In genomic region chr5:30072377-30072776, GRCm38 (mm10) we compare ENCODE assay signal across 8 mouse cellular contexts. TPM values are rescaled to one million over a fixed set of nuclear protein-coding genes. Genes with fewer than 3 reads are reported as not detected.
DNase-seq lines count a peak whose midpoint lies in the region; ATAC-seq and TF ChIP-seq lines count a peak whose summit lies in the region.

No protein-coding gene starts in this region.

- H3K27ac ChIP-seq in kidney, postnatal 0 days = no peak overlapping the region
- H3K27ac ChIP-seq in embryonic facial prominence, embryonic 10.5 days (replicated peaks) = peak overlapping the region; percentile 95
- no peak overlapping the region for H3K27ac ChIP-seq in intestine, embryonic 16.5 days (ENCODE audit: low read length)
- no peak overlapping the region for H3K27ac ChIP-seq in neural tube, embryonic 14.5 days (ENCODE audit: low read depth, low read length)
- H3K27ac ChIP-seq in layer of hippocampus, adult 2 months = no peak overlapping the region

- peak overlapping the region; percentile 75; the same call in 1 of the 2 replicates for H3K9ac ChIP-seq in kidney, postnatal 0 days (ENCODE audit: low read depth, low read length)
- peak overlapping the region; percentile 88 for H3K9ac ChIP-seq in intestine, embryonic 16.5 days (ENCODE audit: low read depth, low read length)
- H3K9ac ChIP-seq in neural tube, embryonic 14.5 days (replicated peaks; ENCODE audit: low read depth, low read length) = no peak overlapping the region

- DNase-seq in kidney, postnatal 0 days (ENCODE audit: low spot score) = no peak
- DNase-seq in kidney, adult 11 months = no peak
- DNase-seq in embryonic facial prominence, embryonic 10.5 days (ENCODE audit: low spot score) = no peak
- DNase-seq in testis, postnatal 14 days (ENCODE audit: low spot score) = no peak
- DNase-seq in embryo, embryonic 11 days = no peak
- no peak for DNase-seq in layer of hippocampus, adult 2 months (ENCODE audit: low spot score in 2 of 2)

- no peaks in the 10 kb centered on the region for H3K4me1 ChIP-seq in kidney, postnatal 0 days (replicated peaks; ENCODE audit: insufficient read depth, low read length)
- H3K4me1 ChIP-seq in embryonic facial prominence, embryonic 10.5 days = peaks cover 17% of the 10 kb centered on the region
- peaks cover 12% of the 10 kb centered on the region for H3K4me1 ChIP-seq in intestine, embryonic 16.5 days (ENCODE audit: control insufficient read depth, insufficient read depth, low read length)
- 0 out of 2 replicates have a peak, but pooled peaks cover 4% of the 10 kb centered on the region for H3K4me1 ChIP-seq in neural tube, embryonic 14.5 days (ENCODE audit: control insufficient read depth, insufficient read depth, low read length)

- WGBS in kidney, postnatal 0 days = 23% methylated on average over 3 of the region's 3 CpGs
- 51% methylated on average over 3 of the region's 3 CpGs for WGBS in embryonic facial prominence, embryonic 10.5 days
- WGBS in intestine, embryonic 16.5 days = 27% methylated on average over 3 of the region's 3 CpGs
- 57% methylated on average over 3 of the region's 3 CpGs for WGBS in neural tube, embryonic 14.5 days

- no peak for ATAC-seq in kidney, postnatal 0 days (replicated peaks; ENCODE audit: low FRiP score, low read depth)
- no peak for ATAC-seq in intestine, embryonic 16.5 days
- ATAC-seq in neural tube, embryonic 14.5 days (ENCODE audit: low read depth) = no peak

- no peaks in the 10 kb centered on the region for H3K27me3 ChIP-seq in kidney, postnatal 0 days (ENCODE audit: insufficient read depth, low read length)
- H3K27me3 ChIP-seq in embryonic facial prominence, embryonic 10.5 days (replicated peaks; ENCODE audit: low read depth, poor library complexity, severe bottlenecking) = no peaks in the 10 kb centered on the region
- no peaks in the 10 kb centered on the region for H3K27me3 ChIP-seq in intestine, embryonic 16.5 days (replicated peaks; ENCODE audit: control insufficient read depth, insufficient read depth, low read length)
- H3K27me3 ChIP-seq in neural tube, embryonic 14.5 days (ENCODE audit: control insufficient read depth, insufficient read depth, low read length) = no peaks in the 10 kb centered on the region

- peaks cover 5% of the 10 kb centered on the region; the same call in 1 of the 2 replicates for H3K36me3 ChIP-seq in kidney, postnatal 0 days (ENCODE audit: insufficient read depth, low read length)
- peaks cover 44% of the 10 kb centered on the region for H3K36me3 ChIP-seq in embryonic facial prominence, embryonic 10.5 days (replicated peaks)
- peaks cover 7% of the 10 kb centered on the region; the same call in 1 of the 2 replicates for H3K36me3 ChIP-seq in intestine, embryonic 16.5 days (ENCODE audit: control insufficient read depth, insufficient read depth, low read length)
- 0 out of 2 replicates have a peak, but pooled peaks cover 4% of the 10 kb centered on the region for H3K36me3 ChIP-seq in neural tube, embryonic 14.5 days (ENCODE audit: control insufficient read depth, insufficient read depth, low read length)

- no peaks in the 10 kb centered on the region for H3K9me3 ChIP-seq in kidney, postnatal 0 days (replicated peaks; ENCODE audit: low read length)
- H3K9me3 ChIP-seq in embryonic facial prominence, embryonic 10.5 days = no peaks in the 10 kb centered on the region
- no peaks in the 10 kb centered on the region for H3K9me3 ChIP-seq in intestine, embryonic 16.5 days (ENCODE audit: control insufficient read depth, low read length)
- no peaks in the 10 kb centered on the region for H3K9me3 ChIP-seq in neural tube, embryonic 14.5 days (ENCODE audit: control insufficient read depth, low read length)

- TF ChIP-seq CTCF in kidney, postnatal 0 days (IDR thresholded peaks at IDR 0.05; ENCODE audit: low read depth) = no peak
- no peak for TF ChIP-seq CTCF in layer of hippocampus, adult 2 months (conservative IDR thresholded peaks at IDR 0.05)

- H3K4me2 ChIP-seq in kidney, postnatal 0 days (ENCODE audit: low read length) = peak overlapping the region; percentile 88
- H3K4me2 ChIP-seq in intestine, embryonic 16.5 days (ENCODE audit: low read depth, low read length) = peak overlapping the region; percentile 81
- peak overlapping the region; percentile 91; the same call in 1 of the 2 replicates for H3K4me2 ChIP-seq in neural tube, embryonic 14.5 days (ENCODE audit: low read depth, low read length)

- H3K4me3 ChIP-seq in kidney, postnatal 0 days (replicated peaks; ENCODE audit: low read depth, low read length) = peak overlapping the region; percentile 80
- H3K4me3 ChIP-seq in embryonic facial prominence, embryonic 10.5 days = peak overlapping the region; percentile 89
- peak overlapping the region; percentile 88 for H3K4me3 ChIP-seq in intestine, embryonic 16.5 days (ENCODE audit: low read length)
- H3K4me3 ChIP-seq in neural tube, embryonic 14.5 days (ENCODE audit: low read depth, low read length) = peak overlapping the region; percentile 65
- H3K4me3 ChIP-seq in layer of hippocampus, adult 2 months = no peak overlapping the region

RNA-seq across cellular contexts. Expression of gene Tyms, which starts 1.0 kb away (rescaled TPM):
- 137 and 160 TPM in 2 replicates for polyA plus RNA-seq in kidney, postnatal 0 days (2015; fragmentation: Nextera tagmentation; extraction: Ambion mirVana)
- polyA plus RNA-seq in embryonic facial prominence, embryonic 10.5 days (2016; fragmentation: Nextera tagmentation; extraction: Ambion mirVana) = 379 and 382 TPM in 2 replicates
- polyA plus RNA-seq in intestine, embryonic 16.5 days (2015; fragmentation: Nextera tagmentation; extraction: Ambion mirVana) = 224 and 260 TPM in 2 replicates
- 35.3 and 42.4 TPM in 2 replicates for polyA plus RNA-seq in neural tube, embryonic 14.5 days (2014; fragmentation: Nextera tagmentation; extraction: Ambion mirVana)
- 1 to 10 TPM; 5.8 to 7.2 TPM for total RNA-seq in layer of hippocampus, adult 2 months (2021)

RNA-seq across cellular contexts. Expression of gene Garem2, which starts 32.6 kb away (rescaled TPM):
- 0.33 and 0.36 TPM in 2 replicates for polyA plus RNA-seq in kidney, postnatal 0 days (2015; fragmentation: Nextera tagmentation; extraction: Ambion mirVana)
- polyA plus RNA-seq in embryonic facial prominence, embryonic 10.5 days (2016; fragmentation: Nextera tagmentation; extraction: Ambion mirVana) = 1.7 and 2.1 TPM in 2 replicates
- polyA plus RNA-seq in intestine, embryonic 16.5 days (2015; fragmentation: Nextera tagmentation; extraction: Ambion mirVana) = 0.40 and 0.56 TPM in 2 replicates
- polyA plus RNA-seq in neural tube, embryonic 14.5 days (2014; fragmentation: Nextera tagmentation; extraction: Ambion mirVana) = 12.5 and 13.3 TPM in 2 replicates
- 10 to 100 TPM; 12.7 to 12.9 TPM for total RNA-seq in layer of hippocampus, adult 2 months (2021)

RNA-seq across cellular contexts. Expression of gene 3110082J24Rik, which starts 33.5 kb away (rescaled TPM):
- polyA plus RNA-seq in kidney, postnatal 0 days (2015; fragmentation: Nextera tagmentation; extraction: Ambion mirVana) = not detected in 2 replicates
- 0.54 and 0.65 TPM in 2 replicates for polyA plus RNA-seq in embryonic facial prominence, embryonic 10.5 days (2016; fragmentation: Nextera tagmentation; extraction: Ambion mirVana)
- not detected in 2 replicates for polyA plus RNA-seq in intestine, embryonic 16.5 days (2015; fragmentation: Nextera tagmentation; extraction: Ambion mirVana)
- 4.3 and 4.8 TPM in 2 replicates for polyA plus RNA-seq in neural tube, embryonic 14.5 days (2014; fragmentation: Nextera tagmentation; extraction: Ambion mirVana)
- 1 to 10 TPM; 2.0 to 2.6 TPM for total RNA-seq in layer of hippocampus, adult 2 months (2021)

RNA-seq across cellular contexts. Expression of gene Il6, which starts 59.5 kb away (rescaled TPM):
- 0.24 TPM in 1 of 2 replicates, not detected in the other for polyA plus RNA-seq in kidney, postnatal 0 days (2015; fragmentation: Nextera tagmentation; extraction: Ambion mirVana)
- not detected in 2 replicates for polyA plus RNA-seq in embryonic facial prominence, embryonic 10.5 days (2016; fragmentation: Nextera tagmentation; extraction: Ambion mirVana)
- polyA plus RNA-seq in intestine, embryonic 16.5 days (2015; fragmentation: Nextera tagmentation; extraction: Ambion mirVana) = 0.16 and 0.18 TPM in 2 replicates
- polyA plus RNA-seq in neural tube, embryonic 14.5 days (2014; fragmentation: Nextera tagmentation; extraction: Ambion mirVana) = not detected in 2 replicates
- not detected for total RNA-seq in layer of hippocampus, adult 2 months (2021)
